Mouse (Mus musculus): Measurements from ENCODE around the gene Pycr2.

Pycr2 gene

DNA sequence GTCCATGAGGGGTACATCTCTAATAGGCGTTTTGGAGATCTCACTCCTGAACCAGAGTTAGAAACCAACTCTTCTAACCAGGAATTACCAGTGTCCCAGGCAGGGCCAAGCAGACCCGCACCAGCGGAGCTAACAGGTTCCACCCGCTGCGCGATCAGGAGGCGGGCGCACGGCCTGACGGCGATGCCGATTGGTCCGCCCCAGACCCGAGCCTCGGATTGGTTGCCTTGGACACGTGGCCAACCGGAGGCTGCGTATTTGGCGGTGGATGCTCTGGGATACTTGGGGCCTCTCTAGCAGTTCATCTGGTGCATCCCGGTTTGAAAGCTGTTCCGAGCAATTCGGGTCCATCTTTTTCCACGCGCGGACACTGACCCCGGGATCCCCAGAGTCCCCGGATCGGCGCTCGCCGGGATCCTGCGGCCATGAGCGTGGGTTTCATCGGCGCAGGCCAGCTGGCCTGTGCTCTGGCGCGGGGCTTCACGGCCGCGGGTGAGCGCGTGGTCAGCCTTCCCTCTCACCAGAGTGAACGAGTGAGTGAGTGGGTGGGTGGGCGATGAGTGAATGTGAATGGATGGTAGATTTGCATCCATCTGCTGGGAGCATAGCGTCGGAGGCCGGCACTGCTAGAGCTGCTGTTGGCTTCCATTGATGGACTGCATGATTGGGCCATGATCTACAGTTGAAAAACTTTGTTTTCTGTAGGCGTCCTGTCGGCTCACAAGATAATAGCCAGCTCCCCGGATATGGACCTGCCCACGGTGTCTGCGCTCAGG lies at the start of gene Pycr2:
Gene Pycr2, plus strand, starts transcription at position 255 of the 776 bp plus-strand sequence.
- DNase-seq (ENCODE audit: low read depth, low spot score) = peak; percentile 98

DNA sequence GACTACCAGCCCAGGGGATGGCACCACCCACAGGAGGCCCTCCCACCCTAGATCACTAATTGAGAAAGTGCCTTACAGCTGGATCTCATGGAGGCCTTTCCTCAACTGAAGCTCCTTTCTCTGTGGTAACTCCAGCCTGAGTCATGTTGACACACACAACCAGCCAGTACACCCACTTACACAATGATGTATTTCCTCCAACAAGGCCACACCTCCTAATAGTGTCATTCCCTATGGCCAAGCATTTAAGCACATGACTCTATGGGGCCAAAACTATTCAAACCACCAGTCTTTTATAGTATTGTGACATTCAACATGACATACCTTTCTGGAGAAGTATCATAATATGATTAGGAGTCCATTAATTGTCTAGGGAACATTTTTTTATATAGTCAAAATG lies 45.3 kb upstream of the Pycr2 start:
- no peak for DNase-seq (ENCODE audit: low read depth, low spot score)

DNA sequence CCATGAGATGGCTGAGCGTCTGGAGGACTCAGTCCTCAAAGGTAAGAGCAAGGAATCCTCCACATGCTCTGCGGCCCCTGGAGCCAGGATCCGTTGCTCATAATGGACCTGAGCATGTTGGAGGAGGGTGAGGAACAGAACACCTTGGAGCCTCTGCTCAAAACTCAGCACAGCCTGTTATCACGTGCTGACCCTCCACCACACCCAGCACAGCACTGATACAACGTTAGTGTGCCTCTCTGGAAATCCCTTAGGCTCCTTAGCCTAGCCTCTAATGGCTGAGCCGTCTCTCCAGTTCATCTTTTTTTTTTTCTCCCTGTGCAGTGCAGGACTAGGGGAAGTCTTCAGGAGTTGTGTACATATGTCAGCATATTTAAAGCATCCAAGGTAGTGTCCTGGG lies 44.1 kb upstream of the Pycr2 start:
- no peak for DNase-seq (ENCODE audit: low read depth, low spot score)

DNA sequence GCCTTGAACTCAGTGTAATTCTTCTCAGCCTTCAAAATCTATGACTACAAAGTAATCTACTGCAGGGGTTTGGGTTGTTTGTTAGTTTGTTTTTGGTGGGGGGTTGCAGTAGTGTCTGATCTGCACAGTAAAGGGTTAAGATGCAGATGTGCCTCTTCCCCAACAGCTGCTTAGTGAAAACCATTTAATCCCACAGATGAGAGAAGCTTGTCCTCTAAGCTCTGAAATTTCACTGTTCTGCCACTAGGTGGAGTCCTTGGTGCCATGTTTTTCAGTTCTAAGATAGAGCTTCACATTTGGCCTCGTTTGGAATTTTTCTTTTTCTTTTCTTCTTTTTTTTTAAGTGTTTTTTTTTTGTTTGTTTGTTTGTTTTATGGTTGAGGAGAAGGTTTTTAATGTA lies 40.5 kb upstream of the Pycr2 start:
- DNase-seq (ENCODE audit: low read depth, low spot score) = peak; percentile 70

DNA sequence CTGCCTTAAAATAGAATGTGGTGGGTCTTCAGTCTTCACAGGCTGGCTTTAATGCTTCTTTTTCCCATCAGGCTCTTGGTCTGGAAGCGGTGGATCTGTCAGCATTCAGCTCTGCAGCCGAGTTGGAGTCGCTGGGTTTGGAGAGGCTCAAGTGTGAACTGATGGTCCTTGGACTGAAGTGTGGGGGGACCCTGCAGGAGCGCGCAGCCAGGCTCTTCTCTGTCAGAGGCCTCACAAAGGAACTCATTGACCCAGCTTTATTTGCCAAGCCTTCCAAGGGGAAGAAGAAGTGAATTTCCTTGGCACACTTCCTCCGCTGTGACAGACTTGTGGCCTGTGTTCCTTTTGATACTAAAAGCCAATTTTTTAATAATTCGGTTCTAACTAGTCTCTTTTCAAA lies 38.1 kb upstream of the Pycr2 start:
- DNase-seq (ENCODE audit: low read depth, low spot score) = no peak

DNA sequence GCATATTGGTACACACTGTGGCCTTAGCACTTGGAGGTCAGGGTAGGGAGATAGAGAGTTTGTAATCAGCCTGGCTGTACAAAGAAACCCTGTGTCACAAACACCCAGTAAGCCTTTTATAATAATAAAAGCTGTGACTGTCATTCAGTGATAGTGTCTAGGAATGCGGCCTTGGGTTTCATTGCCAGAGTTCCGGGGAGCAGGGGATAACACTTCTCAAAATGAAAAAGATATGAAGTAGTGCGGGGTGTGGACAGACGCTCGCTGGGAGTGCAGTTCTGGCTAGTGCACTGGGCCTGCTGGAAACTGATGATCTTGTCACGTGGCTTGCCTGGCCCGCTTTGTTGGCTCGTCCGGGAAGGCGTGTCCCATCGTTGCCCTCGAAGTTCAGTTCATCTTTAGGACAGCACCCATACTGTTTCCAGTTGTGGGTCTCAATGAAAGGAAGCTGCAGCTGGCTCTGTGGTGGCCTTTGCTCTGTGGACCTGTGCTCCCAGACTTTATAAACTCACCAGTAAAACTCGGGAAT lies 33.9 kb upstream of the Pycr2 start:
- peak; percentile 55 for DNase-seq (ENCODE audit: low read depth, low spot score)

DNA sequence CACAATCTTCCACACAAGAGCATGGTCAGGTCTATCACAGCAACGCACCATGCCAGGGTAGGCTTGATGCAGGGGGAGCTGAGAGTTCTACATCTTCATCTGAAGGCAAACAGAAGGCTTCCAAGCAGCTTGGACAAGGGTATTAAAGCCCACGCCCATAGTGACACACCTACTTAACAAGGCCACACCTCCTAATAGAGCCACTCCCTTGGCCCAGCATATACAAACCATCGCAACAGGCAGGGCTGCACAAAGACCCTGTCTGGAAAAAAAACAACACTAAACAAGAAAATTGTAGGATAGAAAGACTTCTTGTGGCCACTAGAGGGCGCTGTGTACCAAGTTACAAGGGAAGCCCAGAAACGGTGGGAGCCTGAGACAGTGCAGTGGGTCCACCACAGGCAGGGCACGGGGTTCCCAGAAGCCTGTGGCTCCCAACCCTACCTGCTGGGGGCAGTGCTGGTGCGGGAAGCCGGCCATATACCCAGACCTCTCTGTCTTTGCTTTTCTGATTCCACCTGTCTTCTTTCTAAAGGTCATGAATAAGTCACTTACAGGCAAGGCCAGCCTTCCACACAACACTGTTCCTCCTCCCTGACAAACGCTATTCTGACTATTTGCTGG lies 30.1 kb upstream of the Pycr2 start:
- DNase-seq (ENCODE audit: low read depth, low spot score) = peak; percentile 98

DNA sequence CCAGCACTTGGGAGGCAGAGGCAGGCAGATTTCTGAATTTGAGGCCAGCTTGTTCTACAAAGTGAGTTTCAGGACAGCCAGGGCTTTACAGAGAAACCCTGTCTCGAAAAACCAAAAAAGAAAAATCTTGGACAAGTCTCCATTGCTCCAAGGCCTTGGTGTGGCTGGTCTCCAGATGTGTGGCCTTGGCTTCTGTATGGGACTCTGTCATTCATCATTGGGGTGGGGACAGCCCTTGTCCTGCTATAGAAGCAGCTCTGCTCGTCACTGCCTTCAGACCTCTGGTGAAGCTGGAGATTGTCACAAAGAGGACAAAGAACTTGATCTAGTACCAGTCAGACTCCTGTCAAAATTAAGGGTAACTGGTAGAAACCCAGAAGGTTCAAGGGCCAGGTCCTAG lies 29.5 kb upstream of the Pycr2 start:
- no peak for DNase-seq (ENCODE audit: low read depth, low spot score)

DNA sequence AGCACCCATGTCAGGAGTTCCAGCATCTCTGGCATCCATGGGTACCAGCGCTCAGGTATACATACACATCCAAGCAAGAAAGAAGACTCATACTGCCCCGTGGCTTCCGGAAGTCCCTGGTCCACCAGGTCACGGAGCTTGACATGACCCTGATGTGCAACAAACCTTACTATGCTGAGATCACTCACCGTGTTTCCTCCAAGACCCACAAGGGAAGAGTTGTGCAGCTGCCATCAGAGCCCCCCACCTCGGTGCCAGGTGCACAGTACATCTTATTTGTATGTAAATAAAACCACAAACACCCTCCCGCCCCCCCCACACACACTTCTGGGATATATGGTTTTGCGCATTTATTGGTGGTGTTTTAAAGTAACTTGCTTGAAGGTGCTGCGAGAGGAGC lies 29.0 kb upstream of the Pycr2 start:
- DNase-seq (ENCODE audit: low read depth, low spot score) = no peak

DNA sequence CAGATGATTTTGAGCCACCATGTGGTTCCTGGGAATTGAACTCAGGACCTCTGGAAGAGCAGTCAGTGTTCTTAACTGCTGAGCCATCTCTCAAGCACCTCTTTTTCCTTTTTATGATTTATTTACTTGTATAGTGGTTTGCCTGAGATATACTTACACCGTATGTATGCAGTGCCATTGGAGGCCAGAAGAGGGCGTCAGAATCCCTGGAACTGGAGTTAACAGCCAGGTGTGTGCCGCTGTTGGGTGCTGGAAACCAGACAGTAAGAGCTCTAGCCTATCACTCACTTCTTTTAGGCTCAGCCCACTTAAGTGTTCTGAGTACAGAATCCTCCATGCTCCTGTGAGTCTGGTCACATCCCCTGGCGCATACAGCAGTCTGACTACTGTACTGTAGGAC lies 26.6 kb upstream of the Pycr2 start:
- peak; percentile 73 for DNase-seq (ENCODE audit: low read depth, low spot score)

DNA sequence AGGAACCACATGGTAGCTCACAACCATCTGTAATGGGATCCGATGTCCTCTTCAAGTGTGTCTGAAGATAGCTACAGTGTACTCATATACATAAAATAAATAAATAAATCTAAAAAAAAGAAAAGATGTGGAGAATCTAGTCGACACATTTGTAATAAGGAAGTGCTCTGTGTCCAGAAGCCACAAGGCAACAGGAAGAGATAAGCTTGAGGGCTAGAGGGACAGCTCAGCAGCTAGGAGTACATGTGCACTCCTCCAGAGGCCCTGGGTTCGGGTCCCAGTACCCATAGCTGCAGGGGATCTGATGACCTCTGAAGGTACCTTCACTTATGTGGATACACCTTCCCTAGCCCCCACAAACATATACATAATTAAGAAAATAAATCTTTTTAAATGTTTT lies 22.3 kb upstream of the Pycr2 start:
- DNase-seq (ENCODE audit: low read depth, low spot score) = no peak

DNA sequence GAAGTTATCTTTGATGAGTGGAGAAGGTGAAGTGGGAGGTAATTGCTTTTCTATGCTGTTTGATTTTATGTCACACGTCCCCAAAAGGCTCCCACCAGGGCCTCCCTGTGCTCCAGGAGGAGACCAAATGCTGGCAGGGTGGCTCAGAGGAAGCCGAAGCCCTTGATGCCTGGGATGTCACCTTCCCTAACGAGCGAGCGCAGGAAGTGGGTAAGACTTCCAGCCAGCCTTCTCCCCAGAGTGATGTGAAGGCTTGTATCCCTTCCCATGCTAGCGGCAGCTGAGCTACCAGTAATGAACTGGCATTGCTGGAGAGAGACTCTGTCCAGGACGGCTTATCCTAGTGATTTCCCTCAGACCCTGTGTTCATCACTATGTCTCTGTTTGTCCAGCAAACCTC lies 20.4 kb upstream of the Pycr2 start:
- no peak for DNase-seq (ENCODE audit: low read depth, low spot score)

DNA sequence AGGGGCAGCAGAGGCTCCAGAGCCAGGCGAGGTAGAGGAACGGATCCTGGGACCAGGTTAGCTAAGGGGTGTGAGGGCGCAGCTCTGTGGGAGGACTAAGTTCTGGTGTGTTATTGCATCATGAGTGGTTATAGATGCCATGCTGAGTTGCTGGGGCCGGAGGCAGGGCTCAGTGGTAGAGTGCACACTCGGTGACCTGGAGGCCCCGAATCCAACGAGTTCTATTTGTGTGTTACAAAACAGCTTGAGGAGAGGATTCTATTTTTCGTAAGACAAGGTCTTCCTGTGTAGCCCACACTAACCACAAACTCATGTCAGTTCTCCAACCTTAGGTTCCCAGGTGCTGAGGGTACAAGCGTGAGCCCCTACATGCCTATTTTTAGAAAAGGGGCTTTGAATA lies 19.6 kb upstream of the Pycr2 start:
- DNase-seq (ENCODE audit: low read depth, low spot score) = no peak

DNA sequence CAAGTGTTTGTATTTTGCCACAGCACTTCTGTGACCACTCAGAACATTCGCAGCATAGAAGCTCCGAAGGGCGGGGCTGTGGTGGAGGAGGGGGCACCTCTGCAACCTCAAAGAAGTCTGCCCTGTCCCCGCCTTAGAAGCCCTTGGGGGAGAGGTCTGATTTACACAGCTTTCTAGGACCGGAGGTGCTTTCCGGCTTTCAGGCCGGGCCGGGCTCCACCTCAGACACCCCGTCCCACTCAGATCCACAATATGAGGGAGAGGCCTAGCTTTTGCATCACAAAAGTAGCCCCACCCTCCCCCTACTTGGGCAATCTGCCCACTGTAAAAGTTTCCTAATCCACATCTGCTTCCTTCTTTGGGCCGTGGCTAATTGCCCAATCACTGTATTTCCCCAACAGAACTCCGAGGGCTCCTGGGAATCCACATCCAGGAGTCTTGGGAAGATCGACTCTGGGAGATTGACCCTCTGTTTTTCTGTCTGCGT lies 15.5 kb upstream of the Pycr2 start:
- peak; percentile 99 for DNase-seq (ENCODE audit: low read depth, low spot score)

DNA sequence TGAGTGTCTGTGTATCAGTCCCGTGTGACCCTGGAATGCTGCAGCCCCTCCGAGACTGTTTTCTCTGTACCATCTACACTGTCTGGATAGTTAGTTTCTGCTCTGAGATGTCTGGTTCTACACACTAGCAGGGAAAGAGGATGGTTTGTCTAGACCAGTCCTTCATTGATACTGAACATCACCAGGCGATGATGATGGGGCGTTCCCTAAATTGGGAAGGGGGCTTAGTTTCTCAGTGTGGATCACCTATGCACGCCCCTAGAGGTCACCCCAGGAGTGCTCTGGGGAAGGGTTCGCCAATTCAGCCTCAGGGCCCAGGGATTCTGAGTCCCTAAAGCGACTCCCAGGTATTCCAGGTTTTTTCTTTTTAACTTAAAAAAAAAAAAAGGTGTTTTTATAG lies 14.9 kb upstream of the Pycr2 start:
- peak; percentile 73 for DNase-seq (ENCODE audit: low read depth, low spot score)

DNA sequence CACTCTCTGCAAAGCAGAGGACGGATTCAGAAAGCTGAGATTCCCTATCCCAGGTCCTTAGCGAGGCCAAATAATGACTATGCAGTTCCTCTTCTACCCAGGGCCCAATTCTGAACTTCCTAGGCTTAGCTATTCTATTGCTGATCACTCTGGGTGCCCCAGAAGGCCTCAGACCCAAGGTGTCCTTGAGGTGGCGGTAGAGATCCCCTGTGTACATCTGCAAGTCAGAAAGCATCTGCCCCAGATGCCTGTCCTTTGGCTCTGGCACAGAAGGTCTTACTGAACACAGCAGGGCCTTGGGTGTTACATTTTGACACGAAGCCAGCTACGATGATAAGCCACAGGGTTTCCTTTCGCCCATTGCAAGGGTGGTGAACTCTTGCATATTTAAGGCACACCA lies 14.3 kb upstream of the Pycr2 start:
- DNase-seq (ENCODE audit: low read depth, low spot score) = peak; percentile 92

DNA sequence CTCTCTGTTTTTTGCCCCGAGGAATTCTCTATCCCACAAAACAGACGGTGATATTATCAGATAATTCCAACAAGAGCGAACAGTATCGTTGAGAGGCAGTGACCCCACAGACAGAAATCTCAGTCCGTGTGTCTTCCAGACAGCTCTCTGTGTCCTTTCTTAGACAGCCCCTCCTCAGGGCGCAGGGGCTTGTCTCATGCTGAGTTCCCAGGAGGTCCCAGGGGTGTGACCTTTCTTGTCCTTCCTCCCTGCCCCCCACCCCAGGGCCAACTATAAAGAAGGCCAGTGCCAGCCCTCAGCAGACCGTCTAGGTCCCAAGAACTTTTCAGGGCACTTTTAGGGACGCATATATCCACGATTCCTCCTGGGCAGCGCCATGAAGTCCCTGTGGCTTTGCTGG lies 11.3 kb upstream of the Pycr2 start, which contains the start of gene Lefty2:
Gene Lefty2, plus strand, starts transcription at position 301 of the 400 bp plus-strand sequence.
- no peak for DNase-seq (ENCODE audit: low read depth, low spot score)

DNA sequence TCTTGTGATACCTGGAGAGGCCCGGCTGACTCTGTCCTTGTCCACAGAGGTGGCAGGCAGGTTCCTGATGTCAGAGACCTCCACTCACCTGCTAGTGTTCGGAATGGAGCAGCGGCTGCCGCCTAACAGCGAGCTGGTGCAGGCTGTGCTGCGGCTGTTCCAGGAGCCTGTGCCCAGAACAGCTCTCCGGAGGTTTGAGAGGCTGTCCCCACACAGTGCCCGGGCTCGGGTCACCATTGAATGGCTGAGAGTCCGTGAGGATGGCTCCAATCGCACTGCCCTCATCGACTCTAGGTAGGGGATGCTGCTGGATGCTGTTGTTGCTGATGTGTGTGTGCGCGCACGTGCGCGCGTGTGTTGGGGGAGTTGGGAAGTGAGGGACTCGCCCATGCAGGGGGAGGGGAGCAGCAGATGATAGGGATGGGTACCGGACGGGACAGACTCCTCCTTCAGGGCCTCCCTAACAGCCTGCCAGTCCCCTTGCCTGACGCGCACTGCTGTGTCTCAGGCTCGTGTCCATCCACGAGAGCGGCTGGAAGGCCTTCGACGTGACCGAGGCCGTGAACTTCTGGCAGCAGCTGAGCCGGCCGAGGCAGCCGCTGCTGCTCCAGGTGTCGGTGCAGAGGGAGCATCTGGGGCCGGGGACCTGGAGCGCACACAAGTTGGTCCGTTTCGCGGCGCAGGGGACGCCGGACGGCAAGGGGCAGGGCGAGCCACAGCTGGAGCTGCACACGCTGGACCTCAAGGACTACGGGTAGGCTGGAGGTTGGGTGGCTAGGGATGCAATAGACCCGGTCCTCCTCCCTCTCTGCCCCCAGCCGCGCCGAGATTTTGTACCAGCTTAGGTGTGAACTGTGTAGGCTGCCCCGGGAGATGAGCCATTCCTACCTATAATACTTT lies 9.8 kb upstream of the Pycr2 start:
- peak; percentile 81 for DNase-seq (ENCODE audit: low read depth, low spot score)

DNA sequence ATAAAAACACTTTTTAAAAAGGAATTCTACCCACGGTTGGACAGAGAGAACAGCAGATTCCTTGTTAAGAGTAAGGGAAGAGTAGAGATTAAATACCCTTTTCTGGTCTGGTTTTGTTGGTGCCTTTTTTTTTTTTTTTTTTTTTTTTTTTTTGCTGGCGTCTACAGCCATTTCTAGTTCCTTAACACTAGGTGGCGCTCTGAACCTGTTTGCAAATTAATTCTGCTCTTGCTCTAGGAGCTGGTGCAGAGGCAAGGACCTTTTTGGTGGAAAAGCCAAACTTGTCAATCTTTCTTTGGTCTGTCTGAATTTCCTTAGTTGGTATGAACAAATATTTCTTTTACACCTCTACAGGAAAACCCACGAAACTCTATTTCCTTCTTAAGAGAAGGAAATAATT lies 3.0 kb upstream of the Pycr2 start:
- peak; percentile 76 for DNase-seq (ENCODE audit: low read depth, low spot score)

DNA sequence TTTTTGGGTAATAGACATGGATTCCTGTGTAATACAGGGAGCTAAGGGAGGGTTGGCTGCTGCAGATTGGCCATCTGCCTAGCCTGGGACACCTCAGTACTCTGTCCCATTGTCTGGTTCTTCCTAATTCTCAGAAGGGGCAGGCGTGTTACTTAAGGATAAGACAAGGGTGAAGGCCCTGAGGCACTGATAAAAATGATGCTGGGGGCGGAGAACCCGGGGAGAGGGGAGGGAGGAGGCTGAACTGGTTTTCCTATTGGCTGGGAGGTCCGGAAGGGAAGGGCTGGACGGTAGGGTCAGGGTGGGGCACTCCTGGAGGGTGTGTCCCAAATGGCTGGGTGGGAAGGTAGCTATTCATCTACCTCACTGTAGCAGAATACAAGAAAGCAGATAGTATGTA lies 1.2 kb upstream of the Pycr2 start:
- DNase-seq (ENCODE audit: low read depth, low spot score) = peak; percentile 89

DNA sequence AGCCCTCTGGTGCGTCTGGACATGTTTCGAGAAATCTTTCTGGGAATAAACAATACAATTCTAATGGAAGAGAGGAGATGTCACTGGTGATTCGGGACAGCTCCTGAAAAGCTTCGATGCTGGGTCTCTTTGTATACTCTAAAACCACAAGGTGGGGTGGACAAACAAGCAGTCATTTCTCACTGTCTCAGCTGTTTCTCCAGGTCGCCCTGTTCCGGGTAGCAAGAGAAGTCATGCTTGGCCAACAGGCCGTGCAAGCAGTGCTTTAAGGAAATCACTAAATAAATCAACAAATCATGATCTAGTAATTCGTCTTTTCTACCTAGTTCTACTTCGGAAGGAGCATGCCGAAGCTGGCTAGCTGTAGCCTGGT lies 441 bp upstream of the Pycr2 start:
- DNase-seq (ENCODE audit: low read depth, low spot score) = no peak

DNA sequence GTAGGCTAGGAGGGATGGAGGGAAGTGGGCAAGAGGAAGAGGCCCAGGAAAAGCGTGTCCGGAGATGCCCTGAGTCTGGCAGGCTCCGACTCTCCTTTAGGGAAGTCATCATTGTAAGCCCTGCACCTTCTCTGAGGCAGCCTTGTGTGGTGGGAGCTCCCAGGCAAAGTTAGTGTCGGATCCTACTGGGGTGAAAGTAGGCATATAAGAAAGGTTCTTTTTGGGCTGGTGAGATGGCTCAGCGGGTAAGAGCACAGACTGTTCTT lies 655 bp downstream of the Pycr2 start:
- DNase-seq (ENCODE audit: low read depth, low spot score) = no peak
